Mouse (Mus musculus): Measurements from ENCODE around the gene Morc3. TPM values are rescaled to one million over a fixed set of nuclear protein-coding genes. Genes with fewer than 3 reads are reported as not detected.

Gene Morc3
- polyA plus RNA-seq, 1 experiment from 2014 or later = 34.5 TPM

GRCm38 (mm10) chr16:93890948-93891604, 59.2 kb downstream of the Morc3 start:
- H3K4me1 ChIP-seq = no peaks in the 10 kb centered on the region
- no peak for ATAC-seq (ENCODE audit: insufficient read depth, low FRiP score, low read depth)
- 79% methylated on average over 12 of the region's 12 CpGs for WGBS
- H3K4me3 ChIP-seq (replicated peaks) = no peak overlapping the region
- no peaks in the 10 kb centered on the region for H3K27me3 ChIP-seq (replicated peaks)
- no peak overlapping the region for H3K9ac ChIP-seq
- no peak overlapping the region for H3K27ac ChIP-seq
- H3K4me2 ChIP-seq = no peak overlapping the region
- H3K9me3 ChIP-seq = no peaks in the 10 kb centered on the region
- peaks cover 19% of the 10 kb centered on the region; the same call in 1 of the 2 replicates for H3K36me3 ChIP-seq

- WGBS = 87% methylated on average over 5 of the region's 5 CpGs
- ATAC-seq (ENCODE audit: insufficient read depth, low FRiP score, low read depth) = no peak
- H3K36me3 ChIP-seq = peaks cover 15% of the 10 kb centered on the region; the same call in 1 of the 2 replicates
Observed at GRCm38 (mm10) chr16:93893285-93893684, 61.4 kb downstream of the Morc3 start.

GRCm38 (mm10) chr16:93903027-93903426, 71.1 kb downstream of the Morc3 start:
- H3K4me2 ChIP-seq = no peak overlapping the region
- 0 out of 2 replicates have a peak, but pooled peaks cover 9% of the 10 kb centered on the region for H3K4me1 ChIP-seq
- no peaks in the 10 kb centered on the region for H3K27me3 ChIP-seq (replicated peaks)
- 76% methylated on average over 6 of the region's 6 CpGs for WGBS
- ATAC-seq (ENCODE audit: insufficient read depth, low FRiP score, low read depth) = no peak
- no peaks in the 10 kb centered on the region for H3K9me3 ChIP-seq
- no peak overlapping the region for H3K27ac ChIP-seq
- H3K9ac ChIP-seq = no peak overlapping the region
- H3K4me3 ChIP-seq (replicated peaks) = no peak overlapping the region
- 0 out of 2 replicates have a peak, but pooled peaks cover 21% of the 10 kb centered on the region for H3K36me3 ChIP-seq

More at GRCm38 (mm10) chr16:93893285-93893684, 61.4 kb downstream of the Morc3 start:
- H3K9me3 ChIP-seq = no peaks in the 10 kb centered on the region
- no peak overlapping the region for H3K4me2 ChIP-seq
- no peaks in the 10 kb centered on the region for H3K27me3 ChIP-seq (replicated peaks)
- no peak overlapping the region for H3K4me3 ChIP-seq (replicated peaks)
- no peak overlapping the region for H3K9ac ChIP-seq
- no peaks in the 10 kb centered on the region for H3K4me1 ChIP-seq
- H3K27ac ChIP-seq = no peak overlapping the region

- Histone ChIP-seq H3K9me3 (no peaks in the 10 kb centered on the region), H3K27ac (no peak overlapping the region), H3K4me3 (replicated peaks) (no peak overlapping the region), H3K36me3 (0 out of 2 replicates have a peak, but pooled peaks cover 11% of the 10 kb centered on the region), H3K27me3 (replicated peaks) (no peaks in the 10 kb centered on the region), H3K9ac (no peak overlapping the region), H3K4me1 (0 out of 2 replicates have a peak, but pooled peaks cover 9% of the 10 kb centered on the region), H3K4me2 (no peak overlapping the region)
- 53% methylated on average over 11 of the region's 11 CpGs for WGBS
- ATAC-seq (ENCODE audit: insufficient read depth, low FRiP score, low read depth) = peak; percentile 25; the same call in 1 of the 2 replicates
Observed at GRCm38 (mm10) chr16:93906156-93907014, 74.5 kb downstream of the Morc3 start.

GRCm38 (mm10) chr16:93907761-93908160, 75.8 kb downstream of the Morc3 start:
- WGBS = 74% methylated on average over 5 of the region's 5 CpGs
- H3K4me2 ChIP-seq = no peak overlapping the region
- 0 out of 2 replicates have a peak, but pooled peaks cover 9% of the 10 kb centered on the region for H3K4me1 ChIP-seq
- ATAC-seq (ENCODE audit: insufficient read depth, low FRiP score, low read depth) = no peak
- H3K9ac ChIP-seq = no peak overlapping the region
- H3K4me3 ChIP-seq (replicated peaks) = no peak overlapping the region
- no peaks in the 10 kb centered on the region for H3K9me3 ChIP-seq
- H3K36me3 ChIP-seq = 0 out of 2 replicates have a peak, but pooled peaks cover 3% of the 10 kb centered on the region
- H3K27me3 ChIP-seq (replicated peaks) = no peaks in the 10 kb centered on the region
- H3K27ac ChIP-seq = no peak overlapping the region

- WGBS = 86% methylated on average over 8 of the region's 8 CpGs
- Histone ChIP-seq H3K4me2 (no peak overlapping the region), H3K4me1 (0 out of 2 replicates have a peak, but pooled peaks cover 9% of the 10 kb centered on the region), H3K27me3 (replicated peaks) (no peaks in the 10 kb centered on the region), H3K27ac (no peak overlapping the region), H3K9me3 (no peaks in the 10 kb centered on the region), H3K9ac (no peak overlapping the region), H3K36me3 (0 out of 2 replicates have a peak, but pooled peaks cover 1% of the 10 kb centered on the region), H3K4me3 (replicated peaks) (no peak overlapping the region)
- no peak for ATAC-seq (ENCODE audit: insufficient read depth, low FRiP score, low read depth)
Observed at GRCm38 (mm10) chr16:93908196-93908595, 76.3 kb downstream of the Morc3 start.

- Histone ChIP-seq H3K27ac (no peak overlapping the region), H3K9ac (no peak overlapping the region), H3K27me3 (replicated peaks) (no peaks in the 10 kb centered on the region), H3K36me3 (no peaks in the 10 kb centered on the region), H3K4me3 (replicated peaks) (no peak overlapping the region), H3K4me1 (0 out of 2 replicates have a peak, but pooled peaks cover 12% of the 10 kb centered on the region), H3K4me2 (no peak overlapping the region), H3K9me3 (no peaks in the 10 kb centered on the region)
- no peak for ATAC-seq (ENCODE audit: insufficient read depth, low FRiP score, low read depth)
- WGBS = 83% methylated on average over 3 of the region's 3 CpGs
Observed at GRCm38 (mm10) chr16:93909936-93910335, 78.0 kb downstream of the Morc3 start.

GRCm38 (mm10) chr16:93910735-93911665, 79.1 kb downstream of the Morc3 start:
- ATAC-seq (ENCODE audit: insufficient read depth, low FRiP score, low read depth) = peak; percentile 75
- H3K27ac ChIP-seq = peak overlapping the region; percentile 31; the same call in 1 of the 2 replicates
- no peak overlapping the region for H3K4me2 ChIP-seq
- H3K4me3 ChIP-seq (replicated peaks) = no peak overlapping the region
- H3K36me3 ChIP-seq = no peaks in the 10 kb centered on the region
- H3K9me3 ChIP-seq = no peaks in the 10 kb centered on the region
- H3K9ac ChIP-seq = no peak overlapping the region
- WGBS = 54% methylated on average over 28 of the region's 28 CpGs
- H3K4me1 ChIP-seq = 0 out of 2 replicates have a peak, but pooled peaks cover 12% of the 10 kb centered on the region
- H3K27me3 ChIP-seq (replicated peaks) = no peaks in the 10 kb centered on the region

- Histone ChIP-seq H3K9me3 (no peaks in the 10 kb centered on the region), H3K36me3 (no peaks in the 10 kb centered on the region), H3K4me1 (0 out of 2 replicates have a peak, but pooled peaks cover 3% of the 10 kb centered on the region), H3K27me3 (replicated peaks) (no peaks in the 10 kb centered on the region), H3K4me3 (replicated peaks) (no peak overlapping the region), H3K27ac (no peak overlapping the region), H3K4me2 (no peak overlapping the region), H3K9ac (no peak overlapping the region)
- 35% methylated on average over 5 of the region's 5 CpGs for WGBS
- no peak for ATAC-seq (ENCODE audit: insufficient read depth, low FRiP score, low read depth)
Observed at GRCm38 (mm10) chr16:93912158-93912557, 80.2 kb downstream of the Morc3 start.

- no peak for ATAC-seq (ENCODE audit: insufficient read depth, low FRiP score, low read depth)
- peaks cover 7% of the 10 kb centered on the region for H3K4me1 ChIP-seq
- no peaks in the 10 kb centered on the region for H3K27me3 ChIP-seq (replicated peaks)
- H3K27ac ChIP-seq = no peak overlapping the region
- no peak overlapping the region for H3K4me3 ChIP-seq (replicated peaks)
- WGBS = 54% methylated on average over 3 of the region's 3 CpGs
- H3K9ac ChIP-seq = no peak overlapping the region
- no peaks in the 10 kb centered on the region for H3K36me3 ChIP-seq
- H3K4me2 ChIP-seq = no peak overlapping the region
- no peaks in the 10 kb centered on the region for H3K9me3 ChIP-seq
Observed at GRCm38 (mm10) chr16:93912808-93913207, 80.9 kb downstream of the Morc3 start.

- Histone ChIP-seq H3K4me3 (replicated peaks) (no peak overlapping the region), H3K4me1 (peaks cover 11% of the 10 kb centered on the region), H3K9ac (no peak overlapping the region), H3K36me3 (no peaks in the 10 kb centered on the region), H3K27ac (no peak overlapping the region), H3K4me2 (no peak overlapping the region), H3K9me3 (no peaks in the 10 kb centered on the region), H3K27me3 (replicated peaks) (no peaks in the 10 kb centered on the region)
- no peak for ATAC-seq (ENCODE audit: insufficient read depth, low FRiP score, low read depth)
- 66% methylated on average over 10 of the region's 10 CpGs for WGBS
Observed at GRCm38 (mm10) chr16:93913881-93914576, 82.1 kb downstream of the Morc3 start.

Data from stomach, embryonic 15.5 days (tissue).